ENCODE assay signal across 9 mouse cellular contexts in genomic region chr7:127392251-127392824, GRCm38 (mm10). TPM values are rescaled to one million over a fixed set of nuclear protein-coding genes. Genes with fewer than 3 reads are reported as not detected.
A peak's percentile ranks its signal among the peaks of the same experiment; 100 is the strongest.
DNase-seq lines count a peak whose midpoint lies in the region; ATAC-seq and TF ChIP-seq lines count a peak whose summit lies in the region.
"Had no signal": no experiment of that assay in that cellular context is flagged by ENCODE, and none has a peak within 500 bp of the region (broad histone marks: within the 10 kb centered on the region; RNA-seq: fewer than 3 reads in every experiment).

No protein-coding gene starts in this region.

- TF ChIP-seq POLR2A in MEL (IDR thresholded peaks at IDR 0.05; ENCODE audit: control insufficient read depth in 1 of 2, insufficient read depth in 1 of 2, low read depth in 1 of 2, low read length in 2 of 2, poor library complexity in 1 of 2) = no peak

- H3K9ac ChIP-seq in MEL (ENCODE audit: control insufficient read depth, low read depth, low read length, poor library complexity, severe bottlenecking) = peak overlapping the region; percentile 82
- peak overlapping the region; percentile 94 for H3K9ac ChIP-seq in hindbrain, embryonic 14.5 days
- H3K9ac ChIP-seq in midbrain, embryonic 12.5 days (replicated peaks) = peak overlapping the region; percentile 88

- peaks cover 20% of the 10 kb centered on the region for H3K4me1 ChIP-seq in heart, embryonic 10.5 days
- peaks cover 5 to 18% of the 10 kb centered on the region in 2 experiments; a peak in 3 of 4 replicates for H3K4me1 ChIP-seq in MEL (ENCODE audit: control insufficient read depth in 1 of 2, insufficient read depth in 2 of 2, low read length in 2 of 2)
- peaks cover 14% of the 10 kb centered on the region for H3K4me1 ChIP-seq in hindbrain, embryonic 14.5 days (replicated peaks; ENCODE audit: control insufficient read depth, insufficient read depth, low read length)
- peaks cover 14% of the 10 kb centered on the region for H3K4me1 ChIP-seq in midbrain, embryonic 12.5 days

- H3K79me2 ChIP-seq in MEL (ENCODE audit: control insufficient read depth, insufficient read depth, low read length, poor library complexity) = peaks cover 3% of the 10 kb centered on the region; the same call in 1 of the 2 replicates

- TF ChIP-seq CTCF in MEL (IDR thresholded peaks at IDR 0.05 in 2 of 3, conservative IDR thresholded peaks at IDR 0.05 in 1 of 3; ENCODE audit: control insufficient read depth in 1 of 3, insufficient read depth in 1 of 3, low read depth in 2 of 3, low read length in 3 of 3, poor library complexity in 1 of 3, severe bottlenecking in 1 of 3) = no peak

- DNase-seq in heart, embryonic 10.5 days (ENCODE audit: low spot score) = no peak
- DNase-seq in heart, postnatal 14 days = no peak
- DNase-seq in MEL (ENCODE audit: low read depth, low spot score) = peak; percentile 82
- no peak for DNase-seq in hindbrain, embryonic 14.5 days (ENCODE audit: low spot score)
- no peak for DNase-seq in thymus, postnatal 0 days (ENCODE audit: low spot score)
- no peak for DNase-seq in layer of hippocampus, postnatal 36 days
- no peak for DNase-seq in cerebellum, adult 11-12 months
- DNase-seq: cerebellum, adult 11 months had no signal

- peak overlapping the region; percentile 60 for H3K4me2 ChIP-seq in hindbrain, embryonic 14.5 days (replicated peaks)
- peak overlapping the region; percentile 86 for H3K4me2 ChIP-seq in midbrain, embryonic 12.5 days (replicated peaks)

- peak overlapping the region; percentile 94; the same call in 1 of the 2 replicates for H3K27ac ChIP-seq in heart, embryonic 10.5 days
- no peak overlapping the region for H3K27ac ChIP-seq in MEL (ENCODE audit: control insufficient read depth, low read depth, low read length)
- H3K27ac ChIP-seq in hindbrain, embryonic 14.5 days = 0 out of 2 replicates have a peak overlapping the region, but pooled peaks have one; percentile 92
- no peak overlapping the region for H3K27ac ChIP-seq in midbrain, embryonic 12.5 days (replicated peaks)

- H3K9me3 ChIP-seq in heart, embryonic 10.5 days = no peaks in the 10 kb centered on the region
- no peaks in the 10 kb centered on the region for H3K9me3 ChIP-seq in MEL (replicated peaks; ENCODE audit: insufficient read depth, low read length)
- no peaks in the 10 kb centered on the region for H3K9me3 ChIP-seq in hindbrain, embryonic 14.5 days (ENCODE audit: control insufficient read depth, low read length)
- no peaks in the 10 kb centered on the region for H3K9me3 ChIP-seq in midbrain, embryonic 12.5 days

- no peak for TF ChIP-seq RAD21 in MEL (IDR thresholded peaks at IDR 0.05; ENCODE audit: low read depth, low read length)

- TF ChIP-seq EP300 in MEL (IDR thresholded peaks at IDR 0.05; ENCODE audit: low read depth in 1 of 2, low read length in 2 of 2) = no peak

- 83% methylated on average over 8 of the region's 8 CpGs for WGBS in heart, embryonic 10.5 days
- 86% methylated on average over 8 of the region's 8 CpGs for WGBS in hindbrain, embryonic 14.5 days
- 85% methylated on average over 8 of the region's 8 CpGs for WGBS in midbrain, embryonic 12.5 days

- H3K4me3 ChIP-seq in heart, embryonic 10.5 days = peak overlapping the region; percentile 80
- H3K4me3 ChIP-seq in MEL (ENCODE audit: control insufficient read depth in 1 of 2, insufficient read depth in 1 of 2, low read depth in 2 of 2, low read length in 2 of 2) = peak overlapping the region; percentile 80 to 99
- H3K4me3 ChIP-seq in hindbrain, embryonic 14.5 days (replicated peaks; ENCODE audit: low read length) = peak overlapping the region; percentile 75
- peak overlapping the region; percentile 70 for H3K4me3 ChIP-seq in midbrain, embryonic 12.5 days

- H3K27me3 ChIP-seq in heart, embryonic 10.5 days (ENCODE audit: insufficient read depth, poor library complexity, severe bottlenecking) = no peaks in the 10 kb centered on the region
- no peaks in the 10 kb centered on the region for H3K27me3 ChIP-seq in MEL (ENCODE audit: control insufficient read depth in 1 of 2, insufficient read depth in 2 of 2, low read length in 2 of 2)
- no peaks in the 10 kb centered on the region for H3K27me3 ChIP-seq in hindbrain, embryonic 14.5 days (ENCODE audit: control insufficient read depth, insufficient read depth, low read length)
- no peaks in the 10 kb centered on the region for H3K27me3 ChIP-seq in midbrain, embryonic 12.5 days

- intact Hi-C loops in heart, postnatal 14 days (cut with DNase I) = no loop called here

- H3K36me3 ChIP-seq in heart, embryonic 10.5 days = peaks cover 18% of the 10 kb centered on the region
- peaks cover 0 to 8% of the 10 kb centered on the region in 2 experiments; a peak in 2 of 4 replicates for H3K36me3 ChIP-seq in MEL (ENCODE audit: control insufficient read depth in 1 of 2, insufficient read depth in 2 of 2, low read length in 2 of 2)
- no peaks in the 10 kb centered on the region; the same call in 1 of the 2 replicates for H3K36me3 ChIP-seq in hindbrain, embryonic 14.5 days (replicated peaks; ENCODE audit: control insufficient read depth, insufficient read depth)
- H3K36me3 ChIP-seq in midbrain, embryonic 12.5 days = peaks cover 5% of the 10 kb centered on the region; the same call in 1 of the 2 replicates

- no peak for ATAC-seq in hindbrain, embryonic 14.5 days (ENCODE audit: low FRiP score)
- no peak for ATAC-seq in midbrain, embryonic 12.5 days (ENCODE audit: low FRiP score, low read depth)

TF ChIP-seq in MEL, 35 proteins besides CTCF, POLR2A, EP300 and RAD21 (continues in another document):
- TF ChIP-seq NRF1 (IDR thresholded peaks at IDR 0.05; ENCODE audit: insufficient read depth, low read depth, low read length, poor library complexity, severe bottlenecking) (peak; percentile 41; the same call in 1 of the 2 replicates), GATA1 (IDR thresholded peaks at IDR 0.05; ENCODE audit: low read depth, low read length) (no peak)

RNA-seq across cellular contexts. Expression of gene E430018J23Rik, which starts 1.1 kb away (rescaled TPM):
- polyA plus RNA-seq in heart, embryonic 10.5 days (2016; fragmentation: Nextera tagmentation; extraction: Ambion mirVana) = 3.8 and 5.5 TPM in 2 replicates
- 1 to 10 TPM; 3.8 to 4.0 TPM for total RNA-seq in heart, postnatal 14 days (2021)
- 2.3 and 2.5 TPM in 2 replicates for total RNA-seq in MEL (2012; rRNA removed)
- 1 to 10 TPM in 1 of 2 experiments, not detected in 1; 2.1 TPM for polyA plus RNA-seq in MEL (2012; ENCODE audit: insufficient read depth in 1 of 2, insufficient read length in 2 of 2, low read depth in 1 of 2, low replicate concordance in 2 of 2, missing spikeins in 1 of 2)
- 6.1 and 6.4 TPM in 2 replicates for polyA plus RNA-seq in hindbrain, embryonic 14.5 days (2014; fragmentation: Nextera tagmentation; extraction: Ambion mirVana)
- polyA plus RNA-seq in midbrain, embryonic 12.5 days (2016; fragmentation: Nextera tagmentation; extraction: Ambion mirVana) = 6.9 and 7.1 TPM in 2 replicates
- polyA plus RNA-seq in thymus, postnatal 0 days (2015; fragmentation: Nextera tagmentation; extraction: Ambion mirVana) = 4.4 and 4.9 TPM in 2 replicates
- 1 to 10 TPM; 6.8 to 7.0 TPM for total RNA-seq in layer of hippocampus, postnatal 36 days (2021)

RNA-seq across cellular contexts. Expression of gene 9130019O22Rik, which starts 5.4 kb away (rescaled TPM):
- polyA plus RNA-seq in heart, embryonic 10.5 days (2016; fragmentation: Nextera tagmentation; extraction: Ambion mirVana) = 4.6 and 4.8 TPM in 2 replicates
- 1 to 10 TPM; 2.4 to 3.3 TPM for total RNA-seq in heart, postnatal 14 days (2021)
- 1.4 and 2.1 TPM in 2 replicates for total RNA-seq in MEL (2012; rRNA removed)
- 1 to 10 TPM in 1 of 2 experiments, not detected in 1; 1.5 TPM for polyA plus RNA-seq in MEL (2012; ENCODE audit: insufficient read depth in 1 of 2, insufficient read length in 2 of 2, low read depth in 1 of 2, low replicate concordance in 2 of 2, missing spikeins in 1 of 2)
- polyA plus RNA-seq in hindbrain, embryonic 14.5 days (2014; fragmentation: Nextera tagmentation; extraction: Ambion mirVana) = 4.5 and 5.7 TPM in 2 replicates
- 5.8 and 7.2 TPM in 2 replicates for polyA plus RNA-seq in midbrain, embryonic 12.5 days (2016; fragmentation: Nextera tagmentation; extraction: Ambion mirVana)
- 4.8 and 6.0 TPM in 2 replicates for polyA plus RNA-seq in thymus, postnatal 0 days (2015; fragmentation: Nextera tagmentation; extraction: Ambion mirVana)
- total RNA-seq in layer of hippocampus, postnatal 36 days (2021) = 1 to 10 TPM; 2.7 to 3.2 TPM

RNA-seq across cellular contexts. Expression of gene Zfp764, which starts 14.3 kb away (rescaled TPM):
- polyA plus RNA-seq in heart, embryonic 10.5 days (2016; fragmentation: Nextera tagmentation; extraction: Ambion mirVana) = 5.1 and 6.6 TPM in 2 replicates
- 1 to 10 TPM; 3.4 to 4.1 TPM for total RNA-seq in heart, postnatal 14 days (2021)
- total RNA-seq in MEL (2012; rRNA removed) = 3.7 and 4.1 TPM in 2 replicates
- 1 to 10 TPM in 1 of 2 experiments, not detected in 1; 3.1 TPM for polyA plus RNA-seq in MEL (2012; ENCODE audit: insufficient read depth in 1 of 2, insufficient read length in 2 of 2, low read depth in 1 of 2, low replicate concordance in 2 of 2, missing spikeins in 1 of 2)
- 4.2 and 5.3 TPM in 2 replicates for polyA plus RNA-seq in hindbrain, embryonic 14.5 days (2014; fragmentation: Nextera tagmentation; extraction: Ambion mirVana)
- polyA plus RNA-seq in midbrain, embryonic 12.5 days (2016; fragmentation: Nextera tagmentation; extraction: Ambion mirVana) = 6.7 and 6.8 TPM in 2 replicates
- 6.8 and 7.0 TPM in 2 replicates for polyA plus RNA-seq in thymus, postnatal 0 days (2015; fragmentation: Nextera tagmentation; extraction: Ambion mirVana)
- total RNA-seq in layer of hippocampus, postnatal 36 days (2021) = 1 to 10 TPM; 3.7 to 4.8 TPM

RNA-seq across cellular contexts. Expression of gene Zfp747, which starts 16.5 kb away (rescaled TPM):
- 5.3 and 6.7 TPM in 2 replicates for polyA plus RNA-seq in heart, embryonic 10.5 days (2016; fragmentation: Nextera tagmentation; extraction: Ambion mirVana)
- 1 to 10 TPM; 4.6 to 5.8 TPM for total RNA-seq in heart, postnatal 14 days (2021)
- 6.9 and 7.5 TPM in 2 replicates for total RNA-seq in MEL (2012; rRNA removed)
- 1 to 10 TPM in 1 of 2 experiments, not detected in 1; 6.2 TPM for polyA plus RNA-seq in MEL (2012; ENCODE audit: insufficient read depth in 1 of 2, insufficient read length in 2 of 2, low read depth in 1 of 2, low replicate concordance in 2 of 2, missing spikeins in 1 of 2)
- 8.2 and 8.5 TPM in 2 replicates for polyA plus RNA-seq in hindbrain, embryonic 14.5 days (2014; fragmentation: Nextera tagmentation; extraction: Ambion mirVana)
- 9.0 and 10.2 TPM in 2 replicates for polyA plus RNA-seq in midbrain, embryonic 12.5 days (2016; fragmentation: Nextera tagmentation; extraction: Ambion mirVana)
- 7.3 and 8.0 TPM in 2 replicates for polyA plus RNA-seq in thymus, postnatal 0 days (2015; fragmentation: Nextera tagmentation; extraction: Ambion mirVana)
- total RNA-seq in layer of hippocampus, postnatal 36 days (2021) = 1 to 10 TPM; 6.4 to 7.4 TPM

RNA-seq across cellular contexts. Expression of gene Zfp688, which starts 29.5 kb away (rescaled TPM):
- polyA plus RNA-seq in heart, embryonic 10.5 days (2016; fragmentation: Nextera tagmentation; extraction: Ambion mirVana) = 20.9 and 26.8 TPM in 2 replicates
- 1 to 10 TPM; 3.2 to 3.4 TPM for total RNA-seq in heart, postnatal 14 days (2021)
- 8.6 and 11.1 TPM in 2 replicates for total RNA-seq in MEL (2012; rRNA removed)
- polyA plus RNA-seq in MEL (2012; ENCODE audit: insufficient read depth in 1 of 2, insufficient read length in 2 of 2, low read depth in 1 of 2, low replicate concordance in 2 of 2, missing spikeins in 1 of 2) = 10 to 100 TPM in 1 of 2 experiments, not detected in 1; 18.1 TPM
- 25.6 and 31.6 TPM in 2 replicates for polyA plus RNA-seq in hindbrain, embryonic 14.5 days (2014; fragmentation: Nextera tagmentation; extraction: Ambion mirVana)
- polyA plus RNA-seq in midbrain, embryonic 12.5 days (2016; fragmentation: Nextera tagmentation; extraction: Ambion mirVana) = 31.9 and 34.0 TPM in 2 replicates
- 26.2 and 28.0 TPM in 2 replicates for polyA plus RNA-seq in thymus, postnatal 0 days (2015; fragmentation: Nextera tagmentation; extraction: Ambion mirVana)
- total RNA-seq in layer of hippocampus, postnatal 36 days (2021) = 10 to 100 TPM; 12.5 to 17.4 TPM

Comparison
In these comparisons a context has a peak if more than half of its experiments do, and no peak if none do; other contexts are left out.
1. H3K27ac ChIP-seq: peak in heart, embryonic 10.5 days (single experiment) and hindbrain, embryonic 14.5 days (single experiment); none in MEL (single experiment) and midbrain, embryonic 12.5 days (single experiment).
2. Peak in every context shown above with its lines, with median percentiles within 50 percentile points of each other: H3K4me3 ChIP-seq and H3K9ac ChIP-seq.